Mouse (Mus musculus) embryonic facial prominence, embryonic 15.5 days (tissue): ENCODE measurements around the gene Tmem202. TPM values are rescaled to one million over a fixed set of nuclear protein-coding genes. Genes with fewer than 3 reads are reported as not detected.

ENCODE experiments used
- ATAC-seq: fragments of 200-750 bp; cut with Nextera tagmentation; 2 replicates; pipeline ENCODE4 v1.8.0; 2017; ENCODE audit warnings: low read depth, moderate TSS enrichment; ENCODE audit not compliant: insufficient number of reproducible peaks, low FRiP score, low TSS enrichment
- H3K27ac ChIP-seq: fragments of 300-500 bp; sonication (generic); replicated peaks from 2 replicates; pipeline ENCODE4 v1.5.1; 2015; ENCODE audit warnings: mild to moderate bottlenecking, inconsistent platforms
- H3K27me3 ChIP-seq: fragments of 300-500 bp; sonication (generic); 2 replicates; pipeline ENCODE4 v1.6.1; 2015; ENCODE audit warnings: inconsistent platforms
- H3K36me3 ChIP-seq: fragments of 300-500 bp; sonication (generic); 2 replicates; pipeline ENCODE4 v1.6.1; 2015; ENCODE audit warnings: mild to moderate bottlenecking, inconsistent platforms
- H3K4me1 ChIP-seq: fragments of 300-500 bp; sonication (generic); 2 replicates; pipeline ENCODE4 v1.6.1; 2015; ENCODE audit warnings: inconsistent platforms
- H3K4me2 ChIP-seq: fragments of 300-500 bp; sonication (generic); replicated peaks from 2 replicates; pipeline ENCODE4 v1.6.1; 2015; ENCODE audit warnings: mild to moderate bottlenecking, inconsistent platforms
- H3K4me3 ChIP-seq: fragments of 300-500 bp; sonication (generic); replicated peaks from 2 replicates; pipeline ENCODE4 v1.5.1; 2015; ENCODE audit warnings: mild to moderate bottlenecking, inconsistent platforms
- H3K9ac ChIP-seq: fragments of 300-500 bp; sonication (generic); 2 replicates; pipeline ENCODE4 v1.6.1; 2015; ENCODE audit warnings: inconsistent platforms
- H3K9me3 ChIP-seq: fragments of 300-500 bp; sonication (generic); replicated peaks from 2 replicates; pipeline ENCODE4 v1.6.1; 2016; ENCODE audit warnings: inconsistent platforms
- WGBS: fragments of 180-500 bp; shearing (Covaris S2); methylation state at CpG from one replicate; pipeline ENCODE4 v1.1.7; 2015; 5-methylcytosine and 5-hydroxymethylcytosine counted together
- polyA plus RNA-seq: library from polyadenylated mRNA; unstranded; fragments of >200 nt; fragmentation: Nextera tagmentation; extraction: Ambion mirVana; gene quantifications from 2 replicates; pipeline ENCODE4 v1.2.1, GENCODE M21; 2015

The Tmem202 gene
- polyA plus RNA-seq, 1 experiment from 2014 or later, result not detected

DNA sequence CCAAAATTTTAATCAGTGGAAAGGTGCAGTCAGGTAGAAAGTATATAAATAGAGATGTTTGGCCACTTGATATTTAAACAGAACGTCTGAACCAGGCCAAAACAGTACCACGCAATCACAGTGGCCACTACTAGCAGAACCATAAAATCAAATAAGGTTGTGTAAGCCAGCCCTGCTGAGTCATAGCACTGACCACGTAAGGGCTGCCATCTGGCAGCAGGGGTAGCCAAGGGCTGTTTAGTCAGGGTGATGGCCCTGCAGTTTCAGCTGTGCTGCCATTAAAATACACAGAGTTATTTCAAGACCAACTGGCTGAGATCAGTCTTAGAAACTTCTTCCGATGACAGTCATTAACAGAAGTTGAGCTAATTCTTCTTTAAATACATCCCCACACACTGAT, 5.8 kb downstream of the Tmem202 start:
- H3K4me2 ChIP-seq, result no peak overlapping the region
- H3K27me3 ChIP-seq, result 0 out of 2 replicates have a peak, but pooled peaks cover 2% of the 10 kb centered on the region
- no peak overlapping the region for H3K4me3 ChIP-seq
- H3K36me3 ChIP-seq, result no peaks in the 10 kb centered on the region
- H3K9ac ChIP-seq, result no peak overlapping the region
- WGBS, result 69% methylated on average over 4 of the region's 4 CpGs
- no peaks in the 10 kb centered on the region; the same call in 1 of the 2 replicates for H3K4me1 ChIP-seq
- H3K27ac ChIP-seq, result no peak overlapping the region
- H3K9me3 ChIP-seq, result no peaks in the 10 kb centered on the region
- ATAC-seq, result no peak

GRCm38 (mm10) chr9:59533422-59533821, 6.2 kb downstream of the Tmem202 start:
- H3K9me3 ChIP-seq, result no peaks in the 10 kb centered on the region
- ATAC-seq, result no peak
- H3K27me3 ChIP-seq, result 0 out of 2 replicates have a peak, but pooled peaks cover 2% of the 10 kb centered on the region
- no peak overlapping the region for H3K4me2 ChIP-seq
- no peaks in the 10 kb centered on the region for H3K4me1 ChIP-seq
- 72% methylated on average over 2 of the region's 2 CpGs for WGBS
- no peak overlapping the region for H3K9ac ChIP-seq
- no peaks in the 10 kb centered on the region for H3K36me3 ChIP-seq
- H3K27ac ChIP-seq, result no peak overlapping the region
- H3K4me3 ChIP-seq, result no peak overlapping the region

- H3K27ac ChIP-seq, result no peak overlapping the region
- no peaks in the 10 kb centered on the region for H3K27me3 ChIP-seq
- no peak overlapping the region for H3K4me2 ChIP-seq
- no peaks in the 10 kb centered on the region for H3K36me3 ChIP-seq
- H3K9me3 ChIP-seq, result no peaks in the 10 kb centered on the region
- WGBS, result 22% methylated on average over 5 of the region's 5 CpGs
- H3K9ac ChIP-seq, result no peak overlapping the region
- ATAC-seq, result no peak
- no peak overlapping the region for H3K4me3 ChIP-seq
- H3K4me1 ChIP-seq, result no peaks in the 10 kb centered on the region
These were observed 8.0 kb downstream of the Tmem202 start for GRCm38 (mm10) chr9:59531645-59532044.

DNA sequence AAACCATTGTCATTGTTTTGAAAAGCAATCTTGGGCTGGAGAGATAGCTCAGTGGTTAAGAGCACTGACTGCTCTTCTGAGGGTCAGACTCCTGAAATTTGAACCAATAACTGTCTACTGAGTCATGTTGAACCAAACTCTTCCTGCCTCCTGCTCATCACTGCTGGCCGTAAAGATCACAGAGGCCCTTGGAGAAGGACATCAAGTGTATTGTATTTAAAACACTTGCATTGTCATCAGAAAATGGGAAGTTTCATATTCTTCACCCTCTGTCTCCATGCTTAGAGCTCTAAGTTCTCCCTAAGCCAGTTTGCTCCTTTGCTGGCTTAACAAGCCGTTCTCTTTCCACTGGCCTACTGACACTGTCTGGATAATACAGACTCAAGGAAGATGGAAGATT, 11.4 kb downstream of the Tmem202 start:
- Histone ChIP-seq H3K27me3 (no peaks in the 10 kb centered on the region), H3K27ac (no peak overlapping the region)
- ATAC-seq, result no peak

GRCm38 (mm10) chr9:59527580-59527979, 12.1 kb downstream of the Tmem202 start:
- Histone ChIP-seq H3K9me3 (no peaks in the 10 kb centered on the region), H3K36me3 (no peaks in the 10 kb centered on the region), H3K27ac (no peak overlapping the region), H3K9ac (no peak overlapping the region), H3K4me1 (no peaks in the 10 kb centered on the region), H3K27me3 (no peaks in the 10 kb centered on the region), H3K4me2 (no peak overlapping the region), H3K4me3 (no peak overlapping the region)
- ATAC-seq, result no peak
- 83% methylated on average over 3 of the region's 3 CpGs for WGBS

More for the DNA sequence above, 11.4 kb downstream of the Tmem202 start:
- 80% methylated on average over 2 of the region's 2 CpGs for WGBS
- Histone ChIP-seq H3K9me3 (no peaks in the 10 kb centered on the region), H3K4me3 (no peak overlapping the region), H3K4me2 (no peak overlapping the region), H3K36me3 (no peaks in the 10 kb centered on the region), H3K4me1 (no peaks in the 10 kb centered on the region), H3K9ac (no peak overlapping the region)

- H3K27ac ChIP-seq, result no peak overlapping the region
- 73% methylated on average over 6 of the region's 6 CpGs for WGBS
- no peak overlapping the region for H3K4me3 ChIP-seq
- H3K9me3 ChIP-seq, result no peaks in the 10 kb centered on the region
- H3K27me3 ChIP-seq, result no peaks in the 10 kb centered on the region
- H3K4me2 ChIP-seq, result no peak overlapping the region
- no peak overlapping the region for H3K9ac ChIP-seq
- ATAC-seq, result no peak
- no peaks in the 10 kb centered on the region for H3K4me1 ChIP-seq
- H3K36me3 ChIP-seq, result no peaks in the 10 kb centered on the region
These were observed 12.9 kb downstream of the Tmem202 start for GRCm38 (mm10) chr9:59526727-59527126.

GRCm38 (mm10) chr9:59522906-59523305, 16.7 kb downstream of the Tmem202 start:
- WGBS, result 61% methylated on average over 4 of the region's 4 CpGs
- Histone ChIP-seq H3K27me3 (no peaks in the 10 kb centered on the region), H3K27ac (no peak overlapping the region), H3K9ac (no peak overlapping the region), H3K4me3 (no peak overlapping the region), H3K36me3 (no peaks in the 10 kb centered on the region), H3K4me2 (no peak overlapping the region), H3K4me1 (no peaks in the 10 kb centered on the region), H3K9me3 (no peaks in the 10 kb centered on the region)
- ATAC-seq, result no peak

GRCm38 (mm10) chr9:59519396-59519795, 20.3 kb downstream of the Tmem202 start:
- H3K27ac ChIP-seq, result no peak overlapping the region
- H3K9ac ChIP-seq, result no peak overlapping the region
- H3K27me3 ChIP-seq, result no peaks in the 10 kb centered on the region
- H3K9me3 ChIP-seq, result no peaks in the 10 kb centered on the region
- no peak for ATAC-seq
- H3K36me3 ChIP-seq, result no peaks in the 10 kb centered on the region
- H3K4me1 ChIP-seq, result no peaks in the 10 kb centered on the region
- 79% methylated on average over 2 of the region's 2 CpGs for WGBS
- no peak overlapping the region for H3K4me2 ChIP-seq
- H3K4me3 ChIP-seq, result no peak overlapping the region

DNA sequence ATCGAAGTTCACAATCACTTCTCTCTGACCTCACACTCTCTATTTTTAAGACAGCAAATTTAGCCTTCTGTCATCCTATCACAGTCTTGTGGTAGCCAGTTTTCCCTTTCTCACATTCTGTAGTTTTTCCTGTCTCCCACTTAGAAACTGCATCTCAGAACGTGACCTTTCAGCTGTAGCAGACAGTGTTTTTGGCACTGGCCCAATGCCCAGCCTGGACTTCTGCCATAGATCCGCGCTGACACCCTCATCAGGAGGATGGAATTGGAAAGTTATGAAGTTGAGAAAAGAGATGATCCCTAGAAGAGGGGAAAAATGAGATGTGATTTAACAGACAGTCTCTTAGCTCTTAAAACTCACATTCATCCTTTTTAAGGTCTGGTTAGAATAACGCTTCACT, 20.7 kb downstream of the Tmem202 start:
- ATAC-seq, result no peak
- Histone ChIP-seq H3K9ac (no peak overlapping the region), H3K9me3 (no peaks in the 10 kb centered on the region), H3K4me3 (no peak overlapping the region), H3K4me1 (no peaks in the 10 kb centered on the region), H3K27me3 (no peaks in the 10 kb centered on the region), H3K27ac (no peak overlapping the region), H3K4me2 (no peak overlapping the region), H3K36me3 (no peaks in the 10 kb centered on the region)
- 67% methylated on average over 5 of the region's 5 CpGs for WGBS

DNA sequence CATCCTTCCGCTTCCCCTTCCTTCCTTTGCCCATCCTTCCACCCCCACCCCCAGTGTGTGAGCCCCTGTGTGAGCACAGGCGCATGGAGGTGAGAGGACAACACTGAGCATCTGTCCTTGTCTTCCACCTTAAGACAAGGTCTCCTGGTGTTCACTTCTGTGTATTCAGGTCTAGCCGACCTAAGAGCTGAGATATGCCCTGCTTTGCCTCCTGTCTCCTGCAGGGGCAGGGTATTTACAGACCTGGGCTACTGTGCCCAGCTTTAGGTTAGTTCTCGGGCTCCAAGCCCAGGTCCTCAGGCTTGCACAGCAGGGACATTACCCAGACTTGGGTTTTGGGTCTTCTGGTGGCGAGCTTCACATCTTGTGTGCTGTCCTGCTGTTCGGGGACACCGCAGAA, 22.5 kb downstream of the Tmem202 start:
- H3K9me3 ChIP-seq, result no peaks in the 10 kb centered on the region
- H3K4me3 ChIP-seq, result no peak overlapping the region
- no peak overlapping the region for H3K4me2 ChIP-seq
- no peak overlapping the region for H3K9ac ChIP-seq
- H3K27ac ChIP-seq, result no peak overlapping the region
- H3K4me1 ChIP-seq, result no peaks in the 10 kb centered on the region
- 47% methylated on average over 7 of the region's 7 CpGs for WGBS
- no peak for ATAC-seq
- H3K36me3 ChIP-seq, result no peaks in the 10 kb centered on the region
- no peaks in the 10 kb centered on the region for H3K27me3 ChIP-seq

GRCm38 (mm10) chr9:59515069-59515468, 24.6 kb downstream of the Tmem202 start:
- Histone ChIP-seq H3K4me3 (no peak overlapping the region), H3K9ac (no peak overlapping the region), H3K27ac (no peak overlapping the region), H3K4me2 (no peak overlapping the region), H3K4me1 (no peaks in the 10 kb centered on the region), H3K9me3 (no peaks in the 10 kb centered on the region), H3K36me3 (no peaks in the 10 kb centered on the region), H3K27me3 (no peaks in the 10 kb centered on the region)
- WGBS, result 49% methylated on average over 3 of the region's 3 CpGs
- ATAC-seq, result no peak

- no peaks in the 10 kb centered on the region for H3K9me3 ChIP-seq
- H3K36me3 ChIP-seq, result no peaks in the 10 kb centered on the region
- no peak for ATAC-seq
- no peak overlapping the region for H3K4me3 ChIP-seq
- H3K4me2 ChIP-seq, result no peak overlapping the region
- H3K27me3 ChIP-seq, result no peaks in the 10 kb centered on the region
- no peak overlapping the region for H3K27ac ChIP-seq
- H3K4me1 ChIP-seq, result no peaks in the 10 kb centered on the region
- H3K9ac ChIP-seq, result no peak overlapping the region
- WGBS, result 27% methylated on average over 4 of the region's 4 CpGs
These were observed 27.3 kb downstream of the Tmem202 start for GRCm38 (mm10) chr9:59512381-59512780.
